Mouse (Mus musculus) G1E (cell line): ENCODE data around the gene Slc4a8. TPM values are rescaled to one million over a fixed set of nuclear protein-coding genes. Genes with fewer than 3 reads are reported as not detected.

Experiments used
- ATAC-seq: 2 replicates; pipeline ENCODE4 v1.8.0; 2016; ENCODE audit warnings: mild to moderate bottlenecking; ENCODE audit not compliant: insufficient number of reproducible peaks, poor library complexity, low FRiP score, severe bottlenecking; ENCODE audit errors: extremely low read depth
- DNase-seq: peaks from one replicate; pipeline ENCODE4 v3.0.0; 2012; ENCODE audit warnings: low spot score
- H3K27me3 ChIP-seq: 2 replicates; pipeline ENCODE4 v1.6.1; 2012; ENCODE audit warnings: mild to moderate bottlenecking, low read length, inconsistent platforms; ENCODE audit not compliant: insufficient read depth
- H3K36me3 ChIP-seq: replicated peaks from 2 replicates; pipeline ENCODE3; 2012; ENCODE audit warnings: mild to moderate bottlenecking, inconsistent platforms
- H3K4me1 ChIP-seq: 2 replicates; pipeline ENCODE4 v1.6.1; 2012; ENCODE audit warnings: low read depth, low read length, inconsistent platforms, mixed read lengths; ENCODE audit not compliant: insufficient read depth
- H3K4me3 ChIP-seq: 2 replicates; pipeline ENCODE4 v1.5.1; 2012; ENCODE audit warnings: low read depth, mild to moderate bottlenecking, inconsistent platforms, low read length, moderate library complexity, mixed read lengths
- H3K9me3 ChIP-seq: replicated peaks from 2 replicates; pipeline ENCODE4 v1.6.1; 2012; ENCODE audit warnings: inconsistent platforms
- CTCF ChIP-seq: IDR thresholded peaks from 2 replicates; pipeline ENCODE4 v1.5.1; 2012; ENCODE audit warnings: low read depth, low read length, inconsistent platforms, mixed read lengths
- GATA1 ChIP-seq: IDR thresholded peaks from 2 replicates; pipeline ENCODE4 v1.6.1; 2012; ENCODE audit warnings: borderline replicate concordance, low read length, inconsistent platforms, mixed read lengths
- GATA2 ChIP-seq: IDR thresholded peaks from 2 replicates; pipeline ENCODE4 v1.6.1; 2012; ENCODE audit warnings: low read depth, low read length, inconsistent platforms, borderline replicate concordance
- POLR2AphosphoS5 ChIP-seq: IDR thresholded peaks from 2 replicates; pipeline ENCODE4 v1.6.1; 2012; ENCODE audit warnings: low read depth, low read length, inconsistent platforms; ENCODE audit not compliant: insufficient replicate concordance
- TAL1 ChIP-seq: conservative IDR thresholded peaks from 2 replicates; pipeline ENCODE4 v1.6.1; 2012; ENCODE audit warnings: low read depth, low read length, inconsistent platforms, mixed read lengths
- polyA plus RNA-seq: library from polyadenylated mRNA; stranded (reverse); fragments of >175 nt; gene quantifications from 2 replicates; pipeline ENCODE4 v1.2.3, GENCODE M21; 2012
- total RNA-seq, 2 experiments: library from RNA; stranded (forward) in 1 of 2; stranded (reverse) in 1 of 2; fragments of 200-1000 nt in 1 of 2; fragments of >200 nt in 1 of 2; fragmentation: Nextera tagmentation in 1 of 2; gene quantifications; 2 replicates each; pipeline ENCODE4 v1.2.3; 2014 to 2017

Slc4a8 gene
- total and polyA plus RNA-seq, 3 experiments, result 0.27 TPM; not detected in 2

- Histone ChIP-seq H3K4me3 (no peak overlapping the region), H3K36me3 (no peaks in the 10 kb centered on the region), H3K4me1 (no peaks in the 10 kb centered on the region), H3K27me3 (peaks cover 4% of the 10 kb centered on the region; the same call in 1 of the 2 replicates), H3K9me3 (peaks cover 4% of the 10 kb centered on the region; the same call in 1 of the 2 replicates)
- DNase-seq, result no peak
- ATAC-seq, result no peak
- no peak for TF ChIP-seq CTCF
- no peak for TF ChIP-seq GATA2
- no peak for TF ChIP-seq TAL1
- no peak for TF ChIP-seq GATA1
- no peak for TF ChIP-seq POLR2AphosphoS5
These were observed 41.5 kb upstream of the Slc4a8 start for GRCm38 (mm10) chr15:100720066-100720465.

GRCm38 (mm10) chr15:100721445-100721844, 40.1 kb upstream of the Slc4a8 start:
- Histone ChIP-seq H3K36me3 (no peaks in the 10 kb centered on the region), H3K4me1 (no peaks in the 10 kb centered on the region), H3K9me3 (peaks cover 5% of the 10 kb centered on the region), H3K27me3 (no peaks in the 10 kb centered on the region), H3K4me3 (no peak overlapping the region)
- TF ChIP-seq POLR2AphosphoS5 (no peak), TAL1 (no peak), CTCF (no peak), GATA2 (no peak), GATA1 (no peak)
- DNase-seq, result no peak
- no peak for ATAC-seq

GRCm38 (mm10) chr15:100722026-100722425, 39.5 kb upstream of the Slc4a8 start:
- no peak for ATAC-seq
- H3K27me3 ChIP-seq, result no peaks in the 10 kb centered on the region
- peaks cover 6% of the 10 kb centered on the region for H3K9me3 ChIP-seq
- H3K4me1 ChIP-seq, result no peaks in the 10 kb centered on the region
- no peaks in the 10 kb centered on the region for H3K36me3 ChIP-seq
- H3K4me3 ChIP-seq, result no peak overlapping the region
- TF ChIP-seq GATA2 (no peak), TAL1 (no peak), CTCF (no peak), POLR2AphosphoS5 (no peak), GATA1 (no peak)
- DNase-seq, result no peak

GRCm38 (mm10) chr15:100722564-100722963, 39.0 kb upstream of the Slc4a8 start:
- Histone ChIP-seq H3K9me3 (peaks cover 7% of the 10 kb centered on the region), H3K36me3 (no peaks in the 10 kb centered on the region), H3K27me3 (no peaks in the 10 kb centered on the region), H3K4me1 (no peaks in the 10 kb centered on the region), H3K4me3 (no peak overlapping the region)
- TF ChIP-seq CTCF, result no peak
- no peak for TF ChIP-seq GATA1
- no peak for TF ChIP-seq TAL1
- TF ChIP-seq POLR2AphosphoS5, result no peak
- TF ChIP-seq GATA2, result no peak
- no peak for DNase-seq
- no peak for ATAC-seq

GRCm38 (mm10) chr15:100723505-100723904, 38.0 kb upstream of the Slc4a8 start:
- Histone ChIP-seq H3K4me3 (no peak overlapping the region), H3K27me3 (no peaks in the 10 kb centered on the region), H3K9me3 (peaks cover 8% of the 10 kb centered on the region), H3K36me3 (no peaks in the 10 kb centered on the region), H3K4me1 (no peaks in the 10 kb centered on the region)
- no peak for DNase-seq
- no peak for ATAC-seq
- TF ChIP-seq CTCF (no peak), GATA2 (no peak), POLR2AphosphoS5 (no peak), TAL1 (no peak), GATA1 (no peak)

- Histone ChIP-seq H3K36me3 (no peaks in the 10 kb centered on the region), H3K9me3 (peaks cover 16% of the 10 kb centered on the region), H3K4me1 (no peaks in the 10 kb centered on the region), H3K4me3 (no peak overlapping the region), H3K27me3 (no peaks in the 10 kb centered on the region)
- no peak for DNase-seq
- TF ChIP-seq GATA1 (no peak), POLR2AphosphoS5 (no peak), CTCF (no peak), TAL1 (no peak), GATA2 (no peak)
- no peak for ATAC-seq
These were observed 34.8 kb upstream of the Slc4a8 start for GRCm38 (mm10) chr15:100726721-100727120.
